Mouse (Mus musculus) kidney, postnatal 14 days (tissue): ENCODE measurements at regions not wholly inside any gene's neighbourhood (a gene's known extent, or its start where the extent isn't known, plus 50 kb on each side); places are given as distances from the start of the nearest gene placed in this dataset.

ENCODE experiments used
- DNase-seq: peaks from one replicate; pipeline ENCODE4 v3.0.0; 2022; ENCODE audit warnings: mixed read lengths

- no peak for DNase-seq
These were observed 490.8 kb downstream of the Prkd1 start for GRCm38 (mm10) chr12:50158143-50158542.

GRCm38 (mm10) chr12:50187332-50187731 lies 461.6 kb downstream of the Prkd1 start:
- DNase-seq = no peak

DNA sequence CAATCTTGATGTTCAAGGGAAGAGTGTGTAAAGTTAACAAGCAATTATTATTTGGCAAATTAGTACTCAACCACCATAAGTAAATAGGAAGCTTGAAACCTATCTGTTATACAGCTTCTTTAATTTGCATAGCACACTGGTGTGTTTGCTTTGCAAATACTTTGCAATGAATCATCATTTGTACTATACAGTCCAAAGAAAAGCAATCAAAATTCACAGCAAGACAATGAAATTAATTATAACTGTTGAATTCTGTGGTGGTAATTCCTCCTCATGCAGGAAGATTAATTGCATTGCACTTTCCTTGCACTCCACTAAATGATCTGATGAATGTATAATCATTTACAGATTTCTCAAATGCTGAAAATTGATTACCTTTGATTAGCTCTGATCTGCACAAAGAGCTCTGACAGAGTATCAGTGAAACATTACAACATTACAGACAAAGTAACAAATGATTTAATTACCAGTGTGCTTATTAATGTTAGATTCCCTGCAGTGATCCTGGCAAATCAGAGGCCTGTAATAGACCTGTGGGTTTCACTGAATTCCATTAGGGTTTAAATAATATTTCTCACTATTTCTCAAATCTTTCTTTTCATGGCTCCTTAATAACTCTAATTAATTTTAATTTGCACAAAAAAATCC lies 457.9 kb downstream of the Prkd1 start:
- DNase-seq = no peak

GRCm38 (mm10) chr12:50191733-50192612 lies 456.9 kb downstream of the Prkd1 start:
- no peak for DNase-seq

- no peak for DNase-seq
These were observed 455.4 kb downstream of the Prkd1 start for GRCm38 (mm10) chr12:50193501-50193900.

DNA sequence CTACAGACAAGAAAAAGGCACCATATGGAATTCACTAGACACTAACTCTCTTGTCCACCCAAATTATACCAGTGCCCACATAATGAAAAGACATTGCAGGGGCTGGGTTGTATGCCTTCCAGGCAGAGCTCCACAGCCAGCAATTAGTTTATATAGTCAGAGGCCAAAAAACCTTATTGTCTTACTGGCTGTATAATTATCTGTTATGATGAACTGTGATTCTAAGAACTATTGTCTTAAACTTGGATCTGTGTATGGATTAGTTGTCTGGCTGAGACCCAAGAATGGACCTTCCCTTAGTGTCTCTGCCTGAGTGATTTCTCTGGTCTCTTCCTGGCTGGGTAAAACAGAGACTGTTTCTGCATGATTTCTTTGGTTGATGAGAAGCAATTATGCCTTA lies 454.2 kb downstream of the Prkd1 start:
- DNase-seq = no peak

- DNase-seq = no peak
These were observed 452.6 kb downstream of the Prkd1 start for GRCm38 (mm10) chr12:50196339-50196738.

- DNase-seq = no peak
These were observed 407.8 kb downstream of the Prkd1 start for GRCm38 (mm10) chr12:50241139-50241538.

GRCm38 (mm10) chr12:50258901-50259300 lies 390.0 kb downstream of the Prkd1 start:
- no peak for DNase-seq

- no peak for DNase-seq
These were observed 387.8 kb downstream of the Prkd1 start for GRCm38 (mm10) chr12:50261072-50261471.

- no peak for DNase-seq
These were observed 375.5 kb downstream of the Prkd1 start for GRCm38 (mm10) chr12:50273239-50273880.

DNA sequence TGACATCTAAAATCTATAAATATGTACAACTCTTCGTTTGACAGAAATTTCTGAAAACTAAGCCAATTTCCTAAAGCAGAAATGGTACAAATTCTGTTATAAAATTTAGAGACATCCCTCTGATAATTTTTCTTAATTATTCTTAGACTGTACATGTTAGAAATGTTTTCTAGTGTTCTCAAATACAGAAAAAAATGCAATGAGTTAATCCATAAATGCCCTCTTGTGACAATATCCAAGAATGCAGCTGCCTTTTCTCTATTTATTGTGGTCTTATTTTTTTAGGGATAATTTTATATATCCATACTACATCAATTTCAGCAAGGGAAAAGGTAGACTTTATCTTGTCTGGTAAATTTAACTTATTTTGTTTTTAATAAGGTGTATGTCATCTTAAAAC lies 367.3 kb downstream of the Prkd1 start:
- no peak for DNase-seq
